Mouse (Mus musculus) neural tube, embryonic 11.5 days (tissue): Measurements from ENCODE around the gene Pex13. TPM values are rescaled to one million over a fixed set of nuclear protein-coding genes. Genes with fewer than 3 reads are reported as not detected.

ENCODE experiments used
- ATAC-seq: fragments of 200-750 bp; cut with Nextera tagmentation; 2 replicates; pipeline ENCODE4 v1.8.0; 2017; ENCODE audit warnings: moderate number of reproducible peaks, mild to moderate bottlenecking, moderate TSS enrichment, moderate library complexity; ENCODE audit not compliant: insufficient read depth, low FRiP score, low TSS enrichment
- DNase-seq: peaks from one replicate; pipeline ENCODE4 v3.0.0-alpha.2; 2015; ENCODE audit warnings: low spot score
- H3K27ac ChIP-seq: fragments of 300-500 bp; sonication (generic); 2 replicates; pipeline ENCODE4 v1.5.1; 2014; ENCODE audit warnings: low read depth, mild to moderate bottlenecking, low read length
- H3K27me3 ChIP-seq: fragments of 300-500 bp; sonication (generic); 2 replicates; pipeline ENCODE4 v1.6.1; 2014; ENCODE audit warnings: mild to moderate bottlenecking, low read length, mixed read lengths; ENCODE audit not compliant: control insufficient read depth, insufficient read depth
- H3K36me3 ChIP-seq: fragments of 300-500 bp; sonication (generic); 2 replicates; pipeline ENCODE4 v1.6.1; 2014; ENCODE audit warnings: mild to moderate bottlenecking, low read length, moderate library complexity, mixed read lengths; ENCODE audit not compliant: control insufficient read depth, insufficient read depth
- H3K4me1 ChIP-seq: fragments of 300-500 bp; sonication (generic); 2 replicates; pipeline ENCODE4 v1.6.1; 2014; ENCODE audit warnings: low read length, mixed read lengths; ENCODE audit not compliant: control insufficient read depth, insufficient read depth
- H3K4me2 ChIP-seq: fragments of 300-500 bp; sonication (generic); 2 replicates; pipeline ENCODE4 v1.6.1; 2014; ENCODE audit warnings: low read depth, mild to moderate bottlenecking, moderate library complexity
- H3K4me3 ChIP-seq: fragments of 300-500 bp; sonication (generic); 2 replicates; pipeline ENCODE4 v1.5.1; 2014; ENCODE audit warnings: low read depth, low read length
- H3K9ac ChIP-seq: fragments of 300-500 bp; sonication (generic); 2 replicates; pipeline ENCODE4 v1.6.1; 2014; ENCODE audit warnings: mild to moderate bottlenecking, low read length
- H3K9me3 ChIP-seq: fragments of 300-500 bp; sonication (generic); 2 replicates; pipeline ENCODE4 v1.6.1; 2016; ENCODE audit warnings: low read length; ENCODE audit not compliant: control insufficient read depth
- WGBS: fragments of 180-500 bp; shearing (Covaris S2); extraction: QIAGEN DNeasy Blood & Tissue Kit; methylation state at CpG from one replicate; pipeline ENCODE4 v1.1.7; 2014; 5-methylcytosine and 5-hydroxymethylcytosine counted together
- polyA plus RNA-seq: library from polyadenylated mRNA; unstranded; fragments of >200 nt; fragmentation: Nextera tagmentation; extraction: Ambion mirVana; gene quantifications from 2 replicates; pipeline ENCODE4 v1.2.1, GENCODE M21; 2014

Gene Pex13
- polyA plus RNA-seq, 1 experiment from 2014 or later, result 37.6 TPM

- no peak overlapping the region for H3K9ac ChIP-seq
- H3K27ac ChIP-seq, result no peak overlapping the region
- H3K4me1 ChIP-seq, result no peaks in the 10 kb centered on the region
- WGBS, result 93% methylated on average over 1 of the region's 1 CpGs
- ATAC-seq (no peak), DNase-seq (no peak)
- H3K4me2 ChIP-seq, result no peak overlapping the region
- no peak overlapping the region for H3K4me3 ChIP-seq
- no peaks in the 10 kb centered on the region for H3K9me3 ChIP-seq
- no peaks in the 10 kb centered on the region for H3K27me3 ChIP-seq
- H3K36me3 ChIP-seq, result no peaks in the 10 kb centered on the region
Measured at GRCm38 (mm10) chr11:23688060-23688459, 22.3 kb upstream of the Pex13 start.

DNA sequence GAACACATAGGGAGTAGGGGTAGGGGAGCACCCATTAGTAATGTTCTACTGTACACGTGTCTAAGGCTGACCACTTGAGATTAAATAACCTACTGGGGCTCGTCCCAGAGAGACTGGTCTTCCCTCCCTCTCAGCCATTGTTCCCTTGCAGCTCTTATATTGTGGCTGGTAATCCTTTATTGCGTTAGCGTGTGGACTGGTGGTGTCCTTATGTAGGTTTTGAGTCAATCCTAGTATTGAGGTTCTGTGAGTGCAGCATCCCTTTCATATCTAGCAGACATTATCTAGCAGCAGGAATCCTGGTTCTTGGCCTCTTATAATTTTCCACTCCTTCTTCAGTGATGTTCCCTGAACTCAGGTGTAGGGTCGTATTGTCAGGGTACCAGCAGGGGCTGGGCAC lies 20.9 kb upstream of the Pex13 start:
- ATAC-seq, result no peak
- no peaks in the 10 kb centered on the region for H3K4me1 ChIP-seq
- no peaks in the 10 kb centered on the region for H3K27me3 ChIP-seq
- H3K4me3 ChIP-seq, result no peak overlapping the region
- H3K36me3 ChIP-seq, result no peaks in the 10 kb centered on the region
- H3K27ac ChIP-seq, result no peak overlapping the region
- no peak overlapping the region for H3K9ac ChIP-seq
- DNase-seq, result no peak
- no peak overlapping the region for H3K4me2 ChIP-seq
- 83% methylated on average over 5 of the region's 5 CpGs for WGBS
- no peaks in the 10 kb centered on the region for H3K9me3 ChIP-seq

DNA sequence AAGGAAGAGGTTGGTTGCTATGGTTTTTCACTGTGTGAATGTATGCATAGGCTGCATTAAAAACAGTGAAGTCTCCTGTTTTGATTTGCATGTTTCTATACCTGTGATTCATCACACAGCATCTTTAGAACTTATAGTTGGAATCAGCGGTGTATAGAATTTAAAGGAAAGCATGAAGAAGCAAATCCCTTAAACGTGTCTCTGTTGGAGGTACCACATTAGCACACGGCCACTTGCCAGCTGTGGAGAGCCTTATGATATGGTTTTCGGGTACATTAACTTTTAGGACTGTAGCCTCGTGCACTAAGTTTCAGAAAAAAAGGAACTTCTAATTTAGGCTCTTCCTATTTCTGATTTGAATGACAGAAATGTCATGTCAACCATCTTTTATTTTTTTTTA lies 16.8 kb upstream of the Pex13 start:
- ATAC-seq (no peak), DNase-seq (no peak)
- Histone ChIP-seq H3K9me3 (no peaks in the 10 kb centered on the region), H3K4me3 (no peak overlapping the region), H3K27me3 (no peaks in the 10 kb centered on the region), H3K36me3 (no peaks in the 10 kb centered on the region), H3K4me1 (no peaks in the 10 kb centered on the region), H3K27ac (no peak overlapping the region), H3K4me2 (no peak overlapping the region), H3K9ac (no peak overlapping the region)
- 94% methylated on average over 5 of the region's 5 CpGs for WGBS

- H3K4me1 ChIP-seq, result no peaks in the 10 kb centered on the region
- H3K27me3 ChIP-seq, result no peaks in the 10 kb centered on the region
- ATAC-seq, result no peak
- H3K36me3 ChIP-seq, result no peaks in the 10 kb centered on the region
- H3K9ac ChIP-seq, result no peak overlapping the region
- 96% methylated on average over 6 of the region's 6 CpGs for WGBS
- no peak for DNase-seq
- no peak overlapping the region for H3K27ac ChIP-seq
- H3K9me3 ChIP-seq, result no peaks in the 10 kb centered on the region
- H3K4me3 ChIP-seq, result no peak overlapping the region
- H3K4me2 ChIP-seq, result no peak overlapping the region
Measured at GRCm38 (mm10) chr11:23680435-23680950, 14.7 kb upstream of the Pex13 start.

- DNase-seq (peak; percentile 61), ATAC-seq (no peak)
- no peak overlapping the region for H3K4me3 ChIP-seq
- WGBS, result 52% methylated on average over 3 of the region's 3 CpGs
- H3K27ac ChIP-seq, result no peak overlapping the region
- no peaks in the 10 kb centered on the region for H3K36me3 ChIP-seq
- no peaks in the 10 kb centered on the region for H3K27me3 ChIP-seq
- H3K4me1 ChIP-seq, result no peaks in the 10 kb centered on the region
- H3K9ac ChIP-seq, result no peak overlapping the region
- no peaks in the 10 kb centered on the region for H3K9me3 ChIP-seq
- no peak overlapping the region for H3K4me2 ChIP-seq
Measured at GRCm38 (mm10) chr11:23679044-23679642, 13.4 kb upstream of the Pex13 start.

DNA sequence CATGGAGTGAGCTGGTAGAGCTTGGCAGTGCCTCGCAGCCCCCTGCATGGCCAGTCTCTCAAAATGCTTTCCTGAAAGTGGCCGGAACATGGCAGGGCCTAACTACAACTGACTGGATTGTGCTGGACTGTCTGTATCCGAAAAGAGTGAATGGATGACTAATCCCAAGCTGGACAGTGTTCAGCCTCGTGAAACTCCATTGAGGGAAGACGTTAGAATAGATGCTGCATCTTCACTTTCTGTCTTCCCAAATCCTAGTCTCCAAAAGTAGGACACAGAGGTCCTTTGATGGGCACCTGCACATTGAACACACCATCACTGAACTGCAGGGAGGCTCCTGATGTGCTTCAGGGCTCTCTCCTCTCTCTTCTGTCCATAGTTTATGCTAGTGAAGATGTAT lies 10.3 kb upstream of the Pex13 start:
- Histone ChIP-seq H3K27me3 (no peaks in the 10 kb centered on the region), H3K9ac (no peak overlapping the region), H3K4me3 (no peak overlapping the region), H3K9me3 (no peaks in the 10 kb centered on the region), H3K4me2 (no peak overlapping the region), H3K36me3 (peaks cover 2% of the 10 kb centered on the region; the same call in 1 of the 2 replicates), H3K4me1 (no peaks in the 10 kb centered on the region), H3K27ac (no peak overlapping the region)
- DNase-seq (no peak), ATAC-seq (no peak)
- 92% methylated on average over 5 of the region's 5 CpGs for WGBS

GRCm38 (mm10) chr11:23672256-23672749 lies 6.5 kb upstream of the Pex13 start:
- WGBS, result 91% methylated on average over 4 of the region's 4 CpGs
- Histone ChIP-seq H3K9ac (no peak overlapping the region), H3K4me3 (no peak overlapping the region), H3K36me3 (peaks cover 2% of the 10 kb centered on the region; the same call in 1 of the 2 replicates), H3K4me1 (no peaks in the 10 kb centered on the region), H3K9me3 (no peaks in the 10 kb centered on the region), H3K4me2 (no peak overlapping the region), H3K27me3 (no peaks in the 10 kb centered on the region), H3K27ac (no peak overlapping the region)
- ATAC-seq, result no peak
- no peak for DNase-seq

- no peaks in the 10 kb centered on the region for H3K27me3 ChIP-seq
- no peak overlapping the region for H3K9ac ChIP-seq
- DNase-seq, result no peak
- no peaks in the 10 kb centered on the region for H3K4me1 ChIP-seq
- H3K27ac ChIP-seq, result no peak overlapping the region
- no peaks in the 10 kb centered on the region for H3K36me3 ChIP-seq
- peak overlapping the region; percentile 87 for H3K4me3 ChIP-seq
- WGBS, result 72% methylated on average over 3 of the region's 3 CpGs
- H3K4me2 ChIP-seq, result peak overlapping the region; percentile 52
- no peak for ATAC-seq
- no peaks in the 10 kb centered on the region for H3K9me3 ChIP-seq
Measured at GRCm38 (mm10) chr11:23667128-23667527, 1.4 kb upstream of the Pex13 start.

GRCm38 (mm10) chr11:23666526-23666925 lies 767 bp upstream of the Pex13 start:
- Histone ChIP-seq H3K9ac (peak overlapping the region; percentile 71), H3K36me3 (no peaks in the 10 kb centered on the region), H3K4me1 (no peaks in the 10 kb centered on the region), H3K4me2 (peak overlapping the region; percentile 52), H3K27me3 (no peaks in the 10 kb centered on the region), H3K27ac (peak overlapping the region; percentile 83), H3K4me3 (peak overlapping the region; percentile 87), H3K9me3 (no peaks in the 10 kb centered on the region)
- no peak for ATAC-seq
- WGBS, result 7% methylated on average over 5 of the region's 5 CpGs
- no peak for DNase-seq
